Mouse (Mus musculus): Measurements from ENCODE around the gene Gng2.

The Gng2 gene

GRCm38 (mm10) chr14:19977271-19978024, at the start of gene Gng2:
Gng2 (minus strand) TSS chr14:19977627.
- CTCF ChIA-PET = interaction anchor here (0.6 to 2.4 kb wide), 24 partner anchors 9 to 1771 kb away, joined by 3 to 13 read pairs (median 4); partner anchors contain the start of gene Rtraf (in 1 of the 4)

DNA sequence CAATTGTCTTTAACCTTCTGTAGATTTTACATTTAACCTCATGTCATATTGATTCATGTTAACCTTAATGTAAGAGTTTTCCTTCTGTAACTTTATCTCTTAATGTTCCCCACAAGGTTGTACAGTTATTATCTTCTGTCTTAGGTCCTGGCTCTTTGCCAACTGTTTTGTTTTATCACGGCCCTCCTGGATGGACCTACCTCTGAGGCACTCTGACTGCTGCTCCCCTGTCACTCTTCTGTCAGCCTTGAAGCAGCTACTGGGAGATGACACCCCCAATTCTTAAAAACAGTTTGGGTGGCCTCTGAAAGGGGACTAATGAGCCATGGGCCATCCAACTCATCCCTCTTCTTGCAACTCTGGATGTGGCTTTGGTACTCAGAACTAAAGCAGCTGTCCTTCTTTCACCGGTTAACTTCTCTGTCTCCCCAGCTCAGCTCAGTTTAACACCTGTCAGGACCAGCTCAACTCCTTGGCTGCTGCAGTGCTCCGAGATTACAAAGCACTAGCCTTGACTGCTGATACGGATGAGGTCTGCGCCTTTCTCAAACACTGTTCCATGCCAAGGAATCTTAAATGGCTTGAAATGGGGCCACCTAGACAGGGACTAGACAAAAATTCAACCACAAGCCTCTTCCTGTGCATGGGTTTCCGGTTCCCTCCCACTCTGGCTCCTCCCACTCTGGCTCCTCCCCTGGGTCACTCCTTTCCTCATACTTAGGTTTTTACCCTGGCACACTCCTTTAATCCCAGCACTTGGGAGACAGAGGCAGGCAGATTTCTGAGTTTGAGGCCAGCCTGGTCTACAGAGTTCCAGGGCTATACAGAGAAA, 47.7 kb upstream of the Gng2 start:
- POLR2A ChIA-PET = interaction anchor here in 3 of 4 experiments (0.6 to 2.9 kb wide), 8 partner anchors 10 to 59 kb away, joined by 3 to 7 read pairs (median 4); partner anchors contain the start of gene Gng2 (in 1 of the 3)
- CTCF ChIA-PET = interaction anchor here in 1 of 4 experiments (1.0 kb wide), 1 partner anchor 14 kb away, joined by 3 read pairs; no protein-coding TSS in a partner anchor

More at GRCm38 (mm10) chr14:19977271-19978024, at the start of gene Gng2:
- POLR2A ChIA-PET = interaction anchor here (0.5 to 6.9 kb wide), 94 partner anchors 7 to 1505 kb away, joined by 3 to 72 read pairs (median 4); partner anchors contain the start of genes Kcnk5 (in 2 of the 4), Nid2 (in 2 of the 4) and Rtraf (in 1 of the 4)

DNA sequence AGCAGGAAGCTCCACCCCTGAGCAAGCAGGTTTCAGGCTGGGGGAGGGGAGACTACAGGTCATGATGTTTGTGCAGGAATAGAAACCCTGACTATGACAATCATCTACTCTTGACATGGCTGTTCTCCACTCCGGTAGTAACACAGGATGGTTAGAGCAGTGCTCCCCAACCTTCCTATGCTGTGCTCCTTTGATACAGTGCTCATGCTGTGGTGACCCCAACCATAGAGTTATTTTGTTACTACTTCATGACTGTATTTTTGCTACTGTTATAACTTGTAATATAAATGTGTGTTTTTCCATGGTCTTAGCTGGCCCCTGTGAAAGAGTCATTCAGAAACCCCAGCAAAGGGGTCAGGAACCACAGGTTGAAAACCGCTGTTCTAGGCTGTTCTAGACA, 46.5 kb upstream of the Gng2 start:
- CTCF ChIA-PET = no interaction called here
- POLR2A ChIA-PET = interaction anchor here in 2 of 4 experiments (1.5 to 1.6 kb wide), 2 partner anchors 11 to 13 kb away, joined by 3 to 5 read pairs; no protein-coding TSS in a partner anchor

- POLR2A ChIA-PET = interaction anchor here in 2 of 4 experiments (0.6 to 1.1 kb wide), 2 partner anchors 92 to 158 kb away, joined by 3 read pairs; no protein-coding TSS in a partner anchor
- CTCF ChIA-PET = no interaction called here
Measured at GRCm38 (mm10) chr14:20019486-20019885, 42.1 kb upstream of the Gng2 start.

GRCm38 (mm10) chr14:20012506-20013275, 35.3 kb upstream of the Gng2 start:
- POLR2A ChIA-PET = no interaction called here
- CTCF ChIA-PET = interaction anchor here in 1 of 4 experiments (0.5 kb wide), 1 partner anchor 153 kb away, joined by 3 read pairs; no protein-coding TSS in a partner anchor

DNA sequence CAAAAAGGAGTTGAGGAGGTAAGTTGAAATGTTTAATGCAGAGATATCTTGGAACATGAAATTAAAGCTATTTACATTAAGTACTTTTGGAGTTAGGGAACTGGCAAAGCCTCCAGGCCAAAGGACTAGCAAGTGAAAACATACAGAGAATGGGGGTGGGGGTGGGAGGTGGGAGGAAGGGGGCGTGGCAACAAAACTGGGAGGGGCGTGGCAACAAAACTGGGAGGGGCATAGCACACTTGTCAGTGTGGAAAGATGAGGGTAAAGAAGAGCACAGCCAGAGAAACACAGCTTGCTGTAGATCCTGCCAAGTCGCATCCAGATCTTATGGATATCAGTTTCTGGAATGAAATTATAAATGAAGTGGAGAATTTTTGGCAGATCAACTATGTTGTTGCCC, 30.0 kb upstream of the Gng2 start:
- CTCF ChIA-PET = interaction anchor here in 1 of 4 experiments (0.6 kb wide), 1 partner anchor 14 kb away, joined by 6 read pairs; no protein-coding TSS in a partner anchor
- POLR2A ChIA-PET = interaction anchor here in 3 of 4 experiments (0.6 to 1.5 kb wide), 10 partner anchors 10 to 243 kb away, joined by 3 to 7 read pairs (median 4); no protein-coding TSS in a partner anchor

DNA sequence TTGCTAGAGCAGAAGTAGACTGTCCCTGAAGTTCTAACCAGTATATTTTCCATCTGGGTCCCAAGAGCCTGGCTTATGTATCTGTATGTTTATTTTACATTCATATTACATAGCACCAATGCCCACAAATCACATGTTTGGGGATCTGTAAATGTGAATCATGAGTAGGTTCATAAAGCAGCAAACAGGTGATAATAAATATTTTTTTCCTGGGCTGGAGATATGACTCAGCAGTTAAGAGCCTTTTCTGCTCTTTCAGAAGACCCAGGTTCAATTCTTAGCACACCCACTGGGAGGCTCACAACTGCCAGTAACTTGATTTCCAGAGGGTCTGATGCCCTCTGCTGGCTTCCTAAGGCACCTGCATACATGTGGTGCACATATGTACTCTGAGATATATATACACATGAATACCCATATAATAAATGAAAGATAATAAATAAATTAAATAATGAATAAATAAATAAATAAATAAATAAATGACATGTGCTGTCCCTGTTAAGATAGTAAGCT, 27.4 kb upstream of the Gng2 start:
- ChIA-PET CTCF (no interaction called here), POLR2A (interaction anchor here in 1 of 4 experiments (1.2 kb wide), 1 partner anchor 18 kb away, joined by 3 read pairs; no protein-coding TSS in a partner anchor)

DNA sequence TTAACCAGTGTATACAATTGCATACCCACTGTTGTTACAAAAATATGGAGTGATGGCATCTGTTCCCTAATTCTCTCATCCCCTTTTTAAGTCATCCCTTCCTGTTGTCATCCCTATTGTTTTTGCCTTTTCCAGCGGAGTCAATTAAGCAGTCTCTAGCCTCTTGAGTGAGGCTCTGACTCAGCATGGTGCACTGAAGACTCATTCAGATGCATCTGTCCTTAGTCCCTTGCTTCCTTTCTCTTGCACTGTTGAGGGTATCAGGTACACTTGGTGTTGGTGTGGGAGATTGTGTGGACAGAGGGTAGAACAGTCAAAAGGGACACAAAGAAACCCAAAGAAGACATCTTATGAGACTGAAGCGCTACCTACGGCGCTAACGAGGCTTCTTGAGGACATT, 19.4 kb upstream of the Gng2 start:
- POLR2A ChIA-PET = interaction anchor here in 3 of 4 experiments (0.6 to 5.1 kb wide), 7 partner anchors 11 to 143 kb away, joined by 3 to 31 read pairs (median 3); partner anchors contain the start of gene Gng2 (in 1 of the 3)
- CTCF ChIA-PET = no interaction called here

GRCm38 (mm10) chr14:19995943-19996342, 18.5 kb upstream of the Gng2 start:
- ChIA-PET CTCF (no interaction called here), POLR2A (interaction anchor here in 3 of 4 experiments (0.7 to 5.1 kb wide), 8 partner anchors 11 to 137 kb away, joined by 3 to 31 read pairs (median 4); partner anchors contain the start of gene Gng2 (in 2 of the 3))

DNA sequence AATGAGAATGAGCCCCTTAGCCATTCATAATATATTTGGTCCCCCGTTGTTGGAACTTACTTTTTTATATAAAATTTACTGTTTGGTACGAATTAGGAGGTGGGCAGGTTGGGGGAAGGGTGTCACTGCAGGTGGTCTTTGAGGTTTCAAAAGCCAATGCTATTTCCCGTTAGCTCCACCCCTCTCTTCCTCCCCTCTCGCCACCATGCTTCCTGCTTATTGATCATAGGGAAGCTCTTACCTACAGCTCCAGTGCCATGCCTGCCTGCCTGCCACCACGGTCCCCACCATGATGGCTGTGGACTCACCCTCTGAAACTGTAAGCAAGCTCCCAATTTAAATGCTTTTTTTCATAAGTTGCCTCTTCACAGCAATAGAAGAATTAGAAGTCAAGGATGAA, 16.6 kb upstream of the Gng2 start:
- ChIA-PET POLR2A (interaction anchor here in 3 of 4 experiments (0.6 to 5.1 kb wide), 13 partner anchors 9 to 153 kb away, joined by 3 to 31 read pairs (median 4); partner anchors contain the start of gene Gng2 (in 2 of the 3)), CTCF (interaction anchor here in 1 of 4 experiments (1.2 kb wide), 1 partner anchor 74 kb away, joined by 4 read pairs; no protein-coding TSS in a partner anchor)

GRCm38 (mm10) chr14:19993570-19993883, 16.1 kb upstream of the Gng2 start:
- CTCF ChIA-PET = interaction anchor here in 3 of 4 experiments (0.6 to 1.2 kb wide), 3 partner anchors 14 to 74 kb away, joined by 3 to 6 read pairs (median 4); no protein-coding TSS in a partner anchor

DNA sequence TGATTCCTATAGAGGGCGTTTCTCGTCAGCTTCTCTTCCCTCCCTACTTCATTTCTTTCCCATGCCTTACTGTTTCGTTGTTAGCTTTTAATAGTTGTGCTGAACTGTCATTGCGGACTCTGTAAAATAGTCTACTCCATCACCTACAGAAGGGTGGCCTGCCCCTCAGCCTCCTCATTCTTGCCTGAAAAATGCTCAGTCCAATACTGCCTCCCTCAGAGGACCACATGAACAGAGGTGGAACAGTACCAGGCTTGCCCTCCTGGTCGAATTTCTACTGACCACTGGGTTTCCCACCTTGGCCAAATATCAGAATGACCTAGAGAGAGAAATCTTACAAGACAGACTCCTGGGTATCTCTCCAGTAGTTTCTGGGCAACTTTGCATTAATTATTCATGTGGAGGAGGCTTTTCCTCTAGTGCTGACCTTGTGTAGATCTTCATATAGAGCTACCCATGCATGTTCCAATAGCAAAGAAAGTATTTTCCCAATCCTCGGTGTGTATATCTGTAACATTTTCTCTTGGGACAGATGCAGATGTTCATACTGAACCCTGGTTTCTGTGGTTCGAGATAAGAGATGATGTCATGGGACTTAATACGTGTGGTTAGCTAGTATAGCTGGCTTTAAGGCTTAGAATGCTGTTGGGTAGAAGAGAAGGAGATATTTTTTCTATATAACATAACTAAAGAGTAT, 15.6 kb upstream of the Gng2 start:
- CTCF ChIA-PET = interaction anchor here (0.6 to 1.2 kb wide), 4 partner anchors 8 to 75 kb away, joined by 3 to 6 read pairs (median 4); no protein-coding TSS in a partner anchor
- POLR2A ChIA-PET = interaction anchor here in 3 of 4 experiments (0.7 to 5.1 kb wide), 15 partner anchors 8 to 132 kb away, joined by 3 to 31 read pairs (median 4); partner anchors contain the start of gene Gng2 (in 2 of the 3)

More at GRCm38 (mm10) chr14:19993570-19993883, 16.1 kb upstream of the Gng2 start:
- POLR2A ChIA-PET = interaction anchor here in 3 of 4 experiments (0.6 to 5.1 kb wide), 17 partner anchors 8 to 153 kb away, joined by 3 to 31 read pairs (median 4); partner anchors contain the start of gene Gng2 (in 2 of the 3)

- ChIA-PET POLR2A (interaction anchor here in 2 of 4 experiments (0.8 to 4.0 kb wide), 10 partner anchors 10 to 172 kb away, joined by 3 to 28 read pairs (median 4); partner anchors contain the start of gene Gng2 (in 2 of the 2)), CTCF (interaction anchor here in 1 of 4 experiments (0.8 kb wide), 1 partner anchor 23 kb away, joined by 3 read pairs; no protein-coding TSS in a partner anchor)
Measured at GRCm38 (mm10) chr14:19991861-19992260, 14.4 kb upstream of the Gng2 start.

GRCm38 (mm10) chr14:19990436-19990993, 13.1 kb upstream of the Gng2 start:
- ChIA-PET CTCF (interaction anchor here in 2 of 4 experiments (0.6 to 0.7 kb wide), 2 partner anchors 14 to 26 kb away, joined by 4 read pairs; no protein-coding TSS in a partner anchor), POLR2A (interaction anchor here in 3 of 4 experiments (0.6 to 4.0 kb wide), 19 partner anchors 13 to 240 kb away, joined by 3 to 35 read pairs (median 4); partner anchors contain the start of genes Gng2 (in 3 of the 3), Nid2 (in 2 of the 3) and Kcnk5 (in 1 of the 3))

GRCm38 (mm10) chr14:19988410-19988809, 11.0 kb upstream of the Gng2 start:
- ChIA-PET CTCF (interaction anchor here in 1 of 4 experiments (1.7 kb wide), 1 partner anchor 79 kb away, joined by 6 read pairs; no protein-coding TSS in a partner anchor), POLR2A (interaction anchor here in 2 of 4 experiments (0.9 to 4.0 kb wide), 12 partner anchors 11 to 238 kb away, joined by 3 to 35 read pairs (median 4); partner anchors contain the start of genes Gng2 (in 2 of the 2) and Nid2 (in 2 of the 2))

Measured in embryonic stem cell, embryonic (primary cell).